10 mouse cellular contexts compared by ENCODE assay signal in the genomic region with DNA sequence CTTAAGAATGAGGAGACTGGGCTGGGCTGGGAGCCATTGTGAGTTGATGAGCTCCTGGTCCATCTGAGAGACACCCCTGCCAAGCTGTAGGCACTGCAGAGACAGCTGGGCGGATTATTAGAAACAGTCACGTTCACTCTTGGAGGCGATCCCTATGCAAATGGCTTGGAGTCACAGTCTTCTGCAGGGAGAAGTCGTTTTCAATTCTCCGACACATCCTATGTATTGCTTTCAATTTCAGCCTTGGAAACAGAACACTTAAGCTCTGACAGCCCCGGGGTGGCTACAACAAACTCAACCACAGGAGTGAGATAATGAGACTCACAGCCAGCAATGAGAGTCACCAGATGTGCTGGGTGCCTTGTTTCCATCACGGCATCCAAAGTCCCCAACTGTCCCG.
A peak's percentile ranks its signal among the peaks of the same experiment; 100 is the strongest.
DNase-seq lines count a peak whose midpoint lies in the region; ATAC-seq lines count a peak whose summit lies in the region.
"Had no signal": no experiment of that assay in that cellular context is flagged by ENCODE, and none has a peak within 500 bp of the region (broad histone marks: within the 10 kb centered on the region; RNA-seq: fewer than 3 reads in every experiment).

No protein-coding gene starts in this region.

- no peaks in the 10 kb centered on the region for H3K36me3 ChIP-seq in embryonic facial prominence, embryonic 11.5 days (replicated peaks; ENCODE audit: control insufficient read depth, insufficient read depth, low read depth, low read length)
- no peaks in the 10 kb centered on the region for H3K36me3 ChIP-seq in limb, embryonic 13.5 days
- H3K36me3 ChIP-seq: neural tube, embryonic 12.5 days had no signal

- H3K4me3 ChIP-seq in embryonic facial prominence, embryonic 11.5 days (ENCODE audit: low read depth, low read length): no peak overlapping the region
- no peak overlapping the region for H3K4me3 ChIP-seq in limb, embryonic 13.5 days
- H3K4me3 ChIP-seq: neural tube, embryonic 12.5 days had no signal

- H3K9me3 ChIP-seq in embryonic facial prominence, embryonic 11.5 days (replicated peaks; ENCODE audit: control insufficient read depth, low read length): no peaks in the 10 kb centered on the region
- H3K9me3 ChIP-seq in limb, embryonic 13.5 days: peaks cover 5% of the 10 kb centered on the region; the same call in 1 of the 2 replicates
- H3K9me3 ChIP-seq: neural tube, embryonic 12.5 days had no signal

- H3K27ac ChIP-seq in embryonic facial prominence, embryonic 11.5 days (replicated peaks; ENCODE audit: low read depth, low read length): no peak overlapping the region
- no peak overlapping the region for H3K27ac ChIP-seq in limb, embryonic 13.5 days
- H3K27ac ChIP-seq: neural tube, embryonic 12.5 days had no signal

- no peak overlapping the region for H3K4me2 ChIP-seq in embryonic facial prominence, embryonic 11.5 days (ENCODE audit: low read depth, low read length)
- peak overlapping the region; percentile 23; the same call in 1 of the 2 replicates for H3K4me2 ChIP-seq in limb, embryonic 13.5 days (replicated peaks)
- H3K4me2 ChIP-seq: neural tube, embryonic 12.5 days had no signal

- H3K4me1 ChIP-seq in embryonic facial prominence, embryonic 11.5 days (ENCODE audit: control insufficient read depth, insufficient read depth, low read length): peaks cover 3% of the 10 kb centered on the region; the same call in 1 of the 2 replicates
- H3K4me1 ChIP-seq in limb, embryonic 13.5 days: peaks cover 30% of the 10 kb centered on the region

- H3K27me3 ChIP-seq in embryonic facial prominence, embryonic 11.5 days (ENCODE audit: control insufficient read depth, insufficient read depth, low read length): no peaks in the 10 kb centered on the region
- peaks cover 48% of the 10 kb centered on the region for H3K27me3 ChIP-seq in limb, embryonic 13.5 days

- no peak for ATAC-seq in embryonic facial prominence, embryonic 11.5 days (replicated peaks; ENCODE audit: insufficient number of reproducible peaks, low FRiP score, low TSS enrichment, low read depth)
- ATAC-seq in limb, embryonic 13.5 days (ENCODE audit: low FRiP score, low read depth): no peak
- ATAC-seq: Patski had no signal

- intact Hi-C loops in left cerebral cortex, postnatal 14 days (cut with DNase I): no loop called here

- WGBS in embryonic facial prominence, embryonic 11.5 days: 22% methylated on average over 8 of the region's 8 CpGs
- 12% methylated on average over 8 of the region's 8 CpGs for WGBS in limb, embryonic 13.5 days

- DNase-seq in embryo, embryonic 10 days (ENCODE audit: low spot score): peak; percentile 9
- no peak for DNase-seq in embryo, embryonic 11 days
- DNase-seq in left cerebral cortex, postnatal 14 days (ENCODE audit: low spot score in 2 of 2): peak; percentile 5 to 11
- no peak for DNase-seq in left cerebral cortex, adult 18-20 months (ENCODE audit: low spot score in 2 of 2)
- DNase-seq in embryonic facial prominence, embryonic 11.5 days (ENCODE audit: low spot score): peak; percentile 33
- DNase-seq in kidney, adult 18-20 months: no peak
- DNase-seq in thymus, adult 18-20 months: no peak

- H3K9ac ChIP-seq in embryonic facial prominence, embryonic 11.5 days (replicated peaks; ENCODE audit: low read length): no peak overlapping the region
- no peak overlapping the region for H3K9ac ChIP-seq in limb, embryonic 13.5 days
- H3K9ac ChIP-seq: neural tube, embryonic 12.5 days had no signal

Comparison
In these comparisons a context has a peak if more than half of its experiments do, and no peak if none do; other contexts are left out.
1. DNase-seq: peak in embryo, embryonic 10 days (single experiment), left cerebral cortex, postnatal 14 days (2 of 2) and embryonic facial prominence, embryonic 11.5 days (single experiment); none in embryo, embryonic 11 days (single experiment), left cerebral cortex, adult 18-20 months (0 of 2), kidney, adult 18-20 months (single experiment) and thymus, adult 18-20 months (0 of 2).